Mouse (Mus musculus): ENCODE results near the gene Vangl2.

The Vangl2 gene

GRCm38 (mm10) chr1:172027010-172027808, 1.0 kb downstream of the Vangl2 start:
- DNase-seq: peak; percentile 79

DNA sequence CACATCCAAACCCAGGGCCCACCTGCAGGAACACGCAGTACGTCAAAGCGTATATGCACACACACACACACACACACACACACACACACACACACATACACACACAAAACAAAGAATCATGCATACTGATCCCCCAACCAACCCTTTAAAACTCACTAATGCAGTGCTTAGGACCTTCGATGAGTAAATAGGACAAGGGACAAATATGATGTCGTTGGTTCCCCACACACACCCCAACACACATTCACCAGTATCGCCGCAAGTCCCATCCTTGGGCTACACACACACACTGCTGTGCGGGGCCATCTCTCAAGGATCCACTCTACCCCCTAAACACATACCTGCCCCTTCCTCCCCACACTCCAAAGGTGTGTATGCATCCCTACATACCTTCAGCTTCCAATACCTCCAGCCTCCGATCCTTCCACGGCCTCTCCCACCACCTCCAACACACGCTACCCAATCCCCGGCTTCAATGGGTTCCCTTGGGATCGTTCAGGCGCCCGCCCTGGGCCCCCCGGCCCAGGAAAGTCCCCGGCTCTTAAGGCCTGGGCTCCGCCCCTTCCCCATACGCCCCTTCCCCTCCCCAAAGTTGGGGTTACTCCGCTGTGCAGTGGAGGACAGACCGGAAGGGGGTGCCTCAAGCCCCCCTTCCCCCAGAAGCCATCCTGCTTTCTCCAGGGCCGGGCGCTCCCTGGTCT, 1.9 kb downstream of the Vangl2 start:
- no peak for DNase-seq

DNA sequence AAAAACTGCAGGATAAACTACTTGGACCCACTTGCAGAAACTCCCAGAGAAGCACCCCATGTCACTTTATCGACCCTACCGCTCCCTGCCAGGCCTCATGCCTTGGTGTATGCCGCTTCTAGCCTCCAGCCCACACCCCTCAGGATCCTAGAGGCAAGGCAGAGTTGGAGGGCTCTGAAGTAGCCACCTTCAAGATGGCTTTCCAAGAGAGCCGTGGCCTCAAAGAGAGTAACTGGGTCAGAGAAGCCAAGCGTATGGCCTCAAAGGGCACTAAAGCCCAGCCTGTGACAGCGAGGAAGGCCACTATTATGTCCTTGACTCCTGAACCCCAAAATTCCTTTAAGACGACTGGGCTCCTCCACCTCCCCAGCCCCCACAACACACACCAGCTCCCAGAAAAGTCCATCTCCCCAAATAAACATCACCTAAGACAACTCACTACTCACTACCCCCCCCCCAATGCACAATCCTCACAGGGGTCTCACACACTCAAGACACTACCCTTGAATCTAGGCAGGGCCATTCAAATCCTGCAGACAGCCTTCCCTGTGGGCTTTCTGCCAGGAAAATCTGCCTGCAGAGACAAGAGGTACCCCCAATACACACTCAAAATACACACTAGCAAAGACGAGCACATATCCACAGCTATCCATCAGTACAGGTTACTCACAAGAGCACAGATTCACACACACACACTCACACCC, 2.9 kb downstream of the Vangl2 start:
- no peak for DNase-seq

DNA sequence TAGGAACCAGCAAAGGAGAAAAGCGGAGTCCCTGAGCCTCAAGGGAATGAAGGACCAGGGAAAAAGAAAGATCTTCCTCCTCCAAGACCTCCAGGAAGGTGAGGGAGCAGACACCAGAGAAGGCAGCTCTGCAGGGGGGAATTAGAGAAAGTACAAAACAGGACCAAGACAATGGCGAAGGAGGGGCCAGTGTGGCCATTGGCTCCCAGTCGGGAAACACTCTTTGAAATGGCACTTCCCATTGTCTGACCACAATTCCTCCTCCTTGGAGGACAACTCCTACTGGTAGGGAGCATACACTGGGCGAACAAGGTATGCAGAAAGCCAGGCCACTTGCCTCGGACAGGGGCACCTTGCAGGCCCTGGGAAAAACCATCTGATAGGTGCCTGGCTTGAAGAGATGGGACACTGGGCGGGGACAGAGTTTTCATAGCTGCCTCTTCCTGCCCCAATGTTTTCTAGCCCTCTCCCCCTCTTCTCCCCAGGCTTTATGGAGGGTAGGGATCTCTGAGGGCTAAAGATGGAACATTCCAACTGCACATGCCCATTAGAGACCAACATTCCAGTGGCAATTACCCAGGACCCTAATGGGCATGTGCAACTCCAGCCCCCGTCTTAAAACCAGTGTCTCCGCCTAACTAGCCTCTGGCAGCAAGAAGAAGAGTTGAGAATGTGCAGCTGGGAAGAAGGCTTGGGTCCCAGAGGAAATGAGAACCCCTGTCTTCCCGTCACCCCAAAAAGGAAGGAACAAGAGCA, 3.9 kb downstream of the Vangl2 start:
- no peak for DNase-seq

DNA sequence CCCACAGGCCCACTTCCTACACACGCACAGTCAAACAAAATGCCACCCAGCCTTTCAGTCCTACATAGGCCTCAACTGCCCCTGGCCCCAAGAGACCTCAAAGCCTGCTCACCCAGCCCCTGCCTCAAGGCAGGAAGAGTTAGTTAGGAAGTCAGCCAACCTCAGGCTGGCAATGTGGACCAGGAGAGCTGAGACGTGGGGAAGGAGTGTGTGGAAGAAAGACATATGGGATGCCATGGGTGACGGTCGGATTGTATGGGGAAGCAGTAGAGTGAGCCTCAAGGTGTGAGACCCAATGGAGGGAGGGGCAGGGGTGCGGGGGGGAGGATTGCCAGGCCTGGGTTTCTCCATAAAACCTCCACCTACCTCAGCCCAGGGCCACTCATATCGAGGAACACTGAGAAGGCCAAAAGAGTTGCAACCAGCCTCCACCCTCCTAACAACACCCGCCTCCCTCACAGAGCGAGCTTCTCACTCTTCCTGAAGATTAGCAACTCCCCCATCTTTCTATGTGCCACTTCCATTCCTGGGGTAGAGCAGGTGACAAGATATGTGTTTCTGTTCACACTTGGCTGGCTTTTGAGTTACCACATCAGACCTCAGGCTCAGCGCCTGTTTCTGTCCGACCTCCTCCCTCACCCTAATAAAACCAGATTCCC, 8.3 kb downstream of the Vangl2 start:
- DNase-seq: no peak

DNA sequence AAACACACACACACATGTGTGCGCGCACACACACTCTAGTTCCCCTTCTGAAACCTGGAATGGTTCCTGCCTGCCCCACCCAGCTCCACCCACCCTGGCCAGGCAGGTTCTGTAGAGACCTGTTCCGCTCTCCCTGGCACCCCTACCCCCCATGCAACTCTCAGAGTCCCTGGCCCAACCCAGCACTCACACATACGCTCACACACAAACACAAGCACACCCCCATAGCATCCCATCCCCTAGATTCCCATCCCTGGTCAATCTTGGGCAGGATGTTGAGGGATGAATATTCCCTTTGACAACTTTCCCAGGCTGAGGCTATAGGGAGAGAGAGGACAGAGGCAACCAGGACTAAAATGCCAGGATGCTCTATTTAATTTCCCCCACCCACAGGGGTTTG, 8.9 kb downstream of the Vangl2 start:
- no peak for DNase-seq

GRCm38 (mm10) chr1:172018336-172019311, 9.6 kb downstream of the Vangl2 start:
- no peak for DNase-seq

GRCm38 (mm10) chr1:172017517-172018070, 10.7 kb downstream of the Vangl2 start:
- DNase-seq: no peak

DNA sequence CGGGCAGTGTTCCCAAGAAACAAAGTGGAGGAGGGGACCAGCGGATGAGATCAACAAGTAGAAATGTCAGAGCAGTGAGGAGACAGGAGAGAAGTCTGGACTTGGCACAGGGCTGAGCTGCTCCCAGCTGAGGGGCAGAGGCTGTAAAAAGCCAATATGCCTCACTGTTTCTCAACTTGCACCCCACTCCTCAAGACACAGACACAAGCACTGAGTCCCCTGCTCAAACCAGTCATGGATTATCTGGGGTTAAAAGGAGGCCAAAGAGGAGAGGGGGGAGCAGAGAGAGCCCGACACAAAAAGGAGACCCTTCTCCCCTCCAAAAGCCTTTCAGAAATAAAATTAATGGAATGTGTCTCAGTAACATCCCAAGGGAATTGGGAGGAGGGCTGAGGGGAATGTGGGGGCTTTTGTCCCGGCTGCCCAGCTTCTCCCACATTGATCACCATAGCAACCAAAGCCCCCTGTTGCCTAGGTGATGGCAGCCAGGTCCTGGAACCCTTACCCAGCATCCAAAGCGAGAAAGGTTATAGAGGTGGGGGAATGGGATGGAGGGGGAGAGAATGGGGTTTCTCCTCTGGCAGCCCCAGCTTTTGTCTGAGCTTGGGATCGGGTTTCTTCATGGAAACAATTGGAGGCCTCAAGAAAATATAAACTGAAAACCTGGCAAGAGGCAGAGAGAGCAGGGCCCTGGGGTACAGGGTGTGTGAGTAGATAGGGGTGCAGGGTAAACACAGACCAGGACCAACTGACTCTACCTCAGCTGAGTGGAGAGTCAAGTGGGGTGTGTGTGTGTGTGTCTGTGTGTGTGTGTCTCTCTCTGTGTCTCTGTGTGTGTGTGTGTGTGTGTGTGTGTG, 11.4 kb downstream of the Vangl2 start:
- DNase-seq: no peak

- DNase-seq: no peak
These were observed 12.2 kb downstream of the Vangl2 start for GRCm38 (mm10) chr1:172016031-172016430.

GRCm38 (mm10) chr1:172015312-172015939, 12.8 kb downstream of the Vangl2 start:
- DNase-seq: no peak

DNA sequence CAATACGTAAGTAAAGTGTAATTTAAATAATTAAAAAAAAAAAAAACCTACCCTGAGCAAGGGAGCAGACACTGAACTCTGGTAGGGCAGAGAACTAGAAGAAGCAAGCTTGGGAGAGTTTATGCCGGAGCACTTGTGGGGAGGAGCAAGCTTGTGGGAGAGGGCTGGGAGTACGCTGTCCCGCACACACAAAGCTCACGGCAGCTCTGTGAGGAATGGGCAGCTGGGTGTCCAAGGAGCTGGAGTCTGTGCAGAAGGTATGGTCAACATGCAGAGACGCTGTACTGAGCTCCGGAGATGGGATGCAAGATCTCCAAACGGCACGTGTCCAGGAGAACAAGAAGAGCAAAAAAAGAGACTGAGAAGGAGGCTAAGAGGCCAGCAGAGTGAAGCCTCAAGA, 13.5 kb downstream of the Vangl2 start:
- no peak for DNase-seq

- peak; percentile 73 for DNase-seq
These were observed 16.2 kb downstream of the Vangl2 start for GRCm38 (mm10) chr1:172012030-172012429.

- DNase-seq: no peak
These were observed 18.0 kb downstream of the Vangl2 start for GRCm38 (mm10) chr1:172010042-172010824.

DNA sequence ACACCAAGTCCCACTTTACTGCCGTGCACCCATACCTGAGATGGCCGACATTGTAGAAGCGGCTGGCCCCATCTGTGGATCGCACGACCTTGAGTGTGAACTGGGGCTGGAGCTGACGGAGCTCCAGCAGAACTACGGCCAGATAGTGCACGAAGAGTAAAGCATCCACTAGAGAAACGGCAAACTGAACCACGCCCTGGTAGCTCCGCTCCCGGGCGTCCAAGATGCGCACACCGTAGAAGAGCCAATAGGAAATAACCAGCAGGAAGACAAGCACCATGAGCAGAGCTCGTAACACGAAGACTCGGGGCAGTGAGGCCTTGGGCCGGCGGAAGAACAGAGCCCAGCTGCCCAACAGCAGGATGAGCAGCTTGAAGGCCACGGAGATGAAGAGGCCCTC, 18.8 kb downstream of the Vangl2 start:
- DNase-seq: no peak

- no peak for DNase-seq
These were observed 19.9 kb downstream of the Vangl2 start for GRCm38 (mm10) chr1:172008351-172008750.

GRCm38 (mm10) chr1:172007761-172008160, 20.5 kb downstream of the Vangl2 start:
- no peak for DNase-seq

- DNase-seq: no peak
These were observed 26.6 kb downstream of the Vangl2 start for GRCm38 (mm10) chr1:172001665-172002064.

GRCm38 (mm10) chr1:172000641-172001040, 27.6 kb downstream of the Vangl2 start:
- DNase-seq: peak; percentile 52
